Mouse (Mus musculus): Measurements from ENCODE around the gene Ddi2.
A peak's percentile ranks its signal among the peaks of the same experiment; 100 is the strongest.
"Not testable (repeated sequence)": the region's sequence is repeated elsewhere in the genome, so short reads cannot be mapped to it uniquely, and the experiment has no call there.

The Ddi2 gene

DNA sequence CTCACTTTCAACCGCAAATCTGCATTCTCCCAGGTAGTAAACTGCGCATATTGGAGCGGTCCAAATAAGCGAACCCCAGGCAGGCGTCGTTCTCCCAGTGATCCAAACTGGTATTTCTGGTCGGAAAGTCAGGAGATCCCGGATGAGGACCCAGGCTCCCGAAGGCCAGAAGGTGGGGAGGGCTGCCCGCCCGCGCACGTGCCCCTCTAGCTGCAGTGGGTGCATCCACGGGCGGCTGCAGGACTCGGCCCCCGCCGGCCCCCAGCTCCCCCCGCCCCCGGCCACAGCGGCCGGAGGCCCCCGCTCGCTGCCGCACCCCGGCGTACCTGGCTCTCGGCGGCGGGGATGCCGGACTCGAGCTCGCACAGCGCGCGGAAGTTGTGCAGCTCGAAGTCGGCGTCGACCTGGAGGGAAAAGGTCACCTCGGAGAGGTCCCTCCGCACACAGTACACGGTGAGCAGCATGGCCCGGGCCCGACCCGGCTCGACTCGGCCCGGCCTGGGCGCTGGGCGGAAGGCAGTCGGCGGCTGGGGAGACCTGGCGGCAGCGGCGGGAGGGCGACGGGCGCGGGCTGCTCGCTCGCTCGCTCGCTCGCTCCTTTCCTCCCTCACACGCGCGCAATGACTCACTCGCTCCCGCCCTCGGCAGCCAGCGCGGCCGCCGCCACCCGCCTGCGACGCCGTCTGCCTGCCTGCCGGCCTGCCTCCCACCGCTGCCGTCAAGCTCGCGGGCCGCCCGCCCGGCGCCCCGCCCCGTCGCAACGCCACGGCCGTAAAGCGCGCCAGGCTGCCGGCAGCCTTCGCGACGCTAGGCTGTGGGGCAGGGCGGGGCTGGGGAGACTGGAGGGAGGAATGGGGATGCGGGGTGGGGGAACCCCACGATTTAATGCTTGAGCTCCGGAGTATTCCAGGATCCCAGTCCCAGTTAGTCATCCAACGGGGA, at the start of gene Ddi2:
Gene Ddi2, minus strand, starts transcription at position 689 of the 942 bp plus-strand sequence.
- DNase-seq (ENCODE audit: extremely low read depth, low read depth, low spot score), result no peak

DNA sequence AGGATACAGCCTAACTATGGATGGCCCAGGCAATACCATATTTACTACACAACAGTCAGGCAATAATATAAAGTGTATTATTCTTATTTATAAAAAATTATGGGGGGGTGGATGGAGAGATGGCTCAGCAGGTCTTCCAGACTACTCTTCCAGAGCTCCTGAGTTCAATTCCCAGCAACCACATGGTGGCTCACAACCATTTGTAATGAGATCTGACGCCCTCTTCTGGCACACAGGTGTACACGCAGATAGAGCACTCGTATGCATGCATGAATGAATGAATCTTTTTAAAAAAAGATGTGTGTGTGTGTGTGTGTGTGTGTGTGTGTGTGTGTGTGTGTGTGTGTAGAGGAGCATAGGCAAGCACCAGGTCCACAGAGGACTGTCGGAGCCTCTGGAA, 49.8 kb upstream of the Ddi2 start:
- DNase-seq (ENCODE audit: extremely low read depth, low read depth, low spot score), result not testable (repeated sequence)

DNA sequence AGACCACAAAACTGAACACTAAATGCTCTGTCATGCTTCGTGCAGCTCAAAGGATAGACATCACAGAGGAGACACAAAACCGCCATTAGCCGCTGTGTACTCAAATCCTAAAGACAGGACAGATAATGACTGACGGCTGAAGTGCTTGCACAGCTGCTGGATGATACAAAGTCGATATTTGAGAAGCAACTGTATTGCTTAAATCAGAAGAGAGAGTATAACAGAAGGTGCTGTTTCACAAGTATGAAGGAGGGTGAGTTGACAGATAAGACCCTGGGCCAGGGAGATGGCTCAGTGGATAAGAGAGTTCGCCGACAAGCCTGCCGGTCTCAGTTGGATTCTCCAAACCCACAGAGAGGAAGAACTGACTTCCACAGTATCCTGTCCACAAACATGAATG, 48.6 kb upstream of the Ddi2 start:
- DNase-seq (ENCODE audit: extremely low read depth, low read depth, low spot score), result no peak

DNA sequence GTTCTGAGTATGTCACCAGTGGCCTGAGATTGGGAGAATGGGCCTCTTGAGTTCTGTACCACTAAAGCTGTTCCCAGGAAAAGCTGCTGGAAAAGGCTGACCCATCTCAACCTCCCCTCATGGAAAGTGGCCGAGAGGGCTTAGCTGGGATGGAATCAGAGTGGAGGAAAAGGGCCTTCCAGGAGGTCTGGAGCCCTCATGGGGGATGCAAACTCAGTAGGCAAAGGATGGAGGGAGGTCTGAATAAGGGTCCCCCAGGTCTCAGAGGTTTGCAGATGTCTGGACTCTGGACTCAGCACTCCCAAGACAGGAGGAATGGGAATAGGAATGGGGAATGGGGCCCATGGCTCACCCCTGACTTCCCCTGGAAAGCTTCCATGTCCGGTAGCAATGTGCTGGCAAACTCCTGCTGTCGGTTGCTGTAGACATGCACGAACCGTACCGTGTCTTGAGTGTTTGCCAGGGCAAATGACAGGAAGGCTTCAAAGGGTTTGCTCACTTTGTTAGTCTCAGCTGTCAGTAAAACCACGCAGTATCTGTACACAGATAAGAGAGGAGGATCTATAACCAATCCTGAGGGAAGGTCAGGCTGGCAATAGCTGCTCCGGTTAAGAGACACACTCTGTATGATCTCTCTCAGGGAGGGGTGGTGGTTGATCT, 46.4 kb upstream of the Ddi2 start:
- DNase-seq (ENCODE audit: extremely low read depth, low read depth, low spot score), result no peak

DNA sequence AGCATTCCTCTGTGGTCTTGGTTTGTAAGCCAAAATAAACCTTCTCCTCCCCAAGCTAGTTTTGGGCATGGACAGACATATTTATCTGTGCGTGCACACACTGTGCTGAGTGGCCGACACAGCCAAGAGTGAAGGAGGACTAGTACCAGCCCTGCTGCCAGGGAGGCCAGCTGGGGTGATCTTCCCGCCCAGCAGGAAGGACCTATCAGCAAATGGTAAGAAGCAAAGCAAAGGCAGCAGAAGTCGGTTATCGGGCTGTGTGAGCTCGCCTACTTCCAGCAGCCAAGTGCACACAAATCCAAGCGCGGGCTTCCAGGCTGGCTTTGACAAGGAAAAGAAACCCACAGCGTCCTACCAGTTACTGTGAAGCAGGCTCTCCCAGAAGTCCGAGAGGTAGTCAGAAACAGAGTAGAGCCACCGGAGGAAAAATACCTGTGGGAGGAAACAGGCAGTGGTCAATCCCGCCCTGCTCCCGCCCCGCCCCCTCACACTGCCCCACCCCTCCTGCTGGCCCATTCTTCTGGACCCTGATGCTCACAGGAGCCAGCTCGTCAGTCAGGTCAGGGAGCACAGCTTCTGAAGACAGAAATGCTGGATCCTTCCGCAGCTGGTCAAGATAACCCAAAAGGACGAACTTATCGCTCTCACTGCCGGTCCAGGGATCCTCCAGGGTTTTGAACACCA, 44.3 kb upstream of the Ddi2 start:
- peak; percentile 43 for DNase-seq (ENCODE audit: extremely low read depth, low read depth, low spot score)

DNA sequence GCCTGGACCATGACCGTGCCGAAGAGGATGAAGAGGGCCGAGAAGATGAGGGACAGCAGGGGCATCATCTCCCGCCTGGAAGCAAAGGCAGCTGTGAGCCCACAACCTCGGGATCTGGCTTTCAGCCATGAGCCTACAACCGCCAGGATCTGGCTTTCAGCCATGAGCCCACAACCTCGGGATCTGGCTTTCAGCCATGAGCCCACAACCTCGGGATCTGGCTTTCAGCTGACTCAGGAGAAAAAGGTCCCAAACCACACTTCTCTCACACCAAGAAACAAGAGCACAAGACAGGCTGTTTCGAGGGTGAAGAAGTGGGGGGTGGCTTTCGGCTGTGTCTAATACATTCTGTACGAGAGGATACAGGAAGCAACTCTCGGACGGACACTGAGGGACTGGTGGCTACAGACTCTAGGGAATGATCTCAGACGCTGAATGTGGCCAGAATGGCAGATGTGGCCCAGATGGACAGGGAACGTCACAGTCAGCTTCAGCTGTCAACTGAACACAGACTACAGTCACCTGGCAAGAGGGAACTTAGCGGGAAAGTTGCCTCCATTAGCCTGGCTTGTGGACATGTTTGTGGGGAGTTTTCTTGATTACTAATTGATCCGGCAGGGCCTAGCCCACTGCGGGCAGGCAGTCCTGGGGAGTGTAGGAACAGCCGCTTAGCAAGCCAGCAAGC, 43.6 kb upstream of the Ddi2 start:
- no peak for DNase-seq (ENCODE audit: extremely low read depth, low read depth, low spot score)

DNA sequence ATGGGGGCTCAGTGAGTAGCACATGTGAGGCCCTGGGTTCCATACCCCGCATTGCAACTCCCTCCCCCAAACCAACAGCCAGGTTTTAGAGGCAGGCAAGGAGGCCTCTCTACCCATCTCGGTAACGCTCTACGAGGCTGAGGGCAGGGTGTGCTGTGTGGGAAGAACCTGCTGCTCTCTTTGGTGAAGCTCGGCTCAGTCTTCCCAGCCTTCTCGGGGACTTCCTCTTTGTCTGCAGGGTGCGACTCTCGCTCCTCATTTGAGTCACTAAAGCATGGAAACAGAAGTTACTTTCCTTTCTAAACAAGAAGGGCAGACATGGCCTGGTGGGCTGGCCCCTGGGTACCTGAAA, 43.1 kb upstream of the Ddi2 start:
- no peak for DNase-seq (ENCODE audit: extremely low read depth, low read depth, low spot score)

DNA sequence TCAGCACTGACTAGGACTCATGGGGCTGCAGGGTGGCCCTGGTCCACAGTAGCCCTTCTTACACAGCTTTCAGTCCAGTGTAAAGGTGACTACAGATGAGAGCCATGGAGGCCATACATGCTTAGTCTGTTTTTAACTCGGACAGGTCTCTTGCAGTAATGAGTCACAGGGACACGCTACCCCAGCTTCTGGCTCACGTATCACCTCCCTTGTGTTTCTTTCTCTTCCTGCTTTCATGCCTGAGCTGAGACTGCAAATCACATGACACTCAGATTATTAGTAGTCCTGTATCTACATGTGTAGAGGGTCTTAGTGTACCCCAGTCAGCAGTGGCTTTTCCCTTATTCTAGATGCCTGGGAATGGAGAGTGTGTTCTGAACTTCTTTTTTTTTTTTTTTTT, 41.8 kb upstream of the Ddi2 start:
- DNase-seq (ENCODE audit: extremely low read depth, low read depth, low spot score), result no peak

DNA sequence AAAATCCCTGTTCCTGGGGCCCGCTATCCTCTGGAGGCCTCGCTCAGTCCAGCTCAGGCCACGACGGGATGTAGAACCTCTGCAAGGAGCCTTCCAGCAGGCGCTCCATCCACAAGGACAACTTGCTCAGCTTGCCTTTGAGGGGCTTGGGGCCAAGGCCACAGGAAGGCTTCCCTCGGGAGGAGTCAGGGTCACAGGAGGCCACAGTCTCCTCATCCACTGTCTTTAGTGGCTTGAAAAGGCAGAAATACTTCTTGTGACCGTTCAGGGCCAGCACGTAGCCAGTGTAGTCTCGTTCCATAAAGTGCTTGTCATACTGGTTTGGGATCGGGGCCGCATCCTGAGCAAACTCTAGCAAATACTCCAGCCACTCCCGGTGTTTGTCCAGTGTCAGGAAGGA, 40.3 kb upstream of the Ddi2 start:
- no peak for DNase-seq (ENCODE audit: extremely low read depth, low read depth, low spot score)

DNA sequence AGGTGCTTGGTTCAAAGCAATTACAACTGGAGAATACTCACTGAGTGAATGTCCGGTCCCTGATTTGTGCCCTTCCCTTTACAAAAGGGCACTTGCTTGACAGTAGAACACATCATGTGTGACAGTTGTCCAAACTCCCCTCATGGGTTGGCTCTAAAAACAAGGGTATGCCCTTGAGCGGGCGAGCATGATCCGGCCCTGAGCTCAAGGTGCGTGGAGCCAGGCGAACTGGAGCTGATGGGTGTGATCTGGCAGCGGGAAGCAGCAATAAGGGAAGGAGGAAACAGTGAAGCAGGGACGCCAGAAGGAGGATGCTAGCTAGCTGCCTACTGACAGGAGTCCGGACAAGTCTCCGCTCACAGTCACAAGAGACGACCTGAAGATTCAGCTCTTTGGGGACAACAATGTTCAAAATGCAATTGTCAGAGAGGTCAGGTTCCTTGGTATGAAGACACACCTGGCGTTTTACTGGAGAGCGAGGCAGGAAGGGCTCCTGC, 38.9 kb upstream of the Ddi2 start:
- no peak for DNase-seq (ENCODE audit: extremely low read depth, low read depth, low spot score)

DNA sequence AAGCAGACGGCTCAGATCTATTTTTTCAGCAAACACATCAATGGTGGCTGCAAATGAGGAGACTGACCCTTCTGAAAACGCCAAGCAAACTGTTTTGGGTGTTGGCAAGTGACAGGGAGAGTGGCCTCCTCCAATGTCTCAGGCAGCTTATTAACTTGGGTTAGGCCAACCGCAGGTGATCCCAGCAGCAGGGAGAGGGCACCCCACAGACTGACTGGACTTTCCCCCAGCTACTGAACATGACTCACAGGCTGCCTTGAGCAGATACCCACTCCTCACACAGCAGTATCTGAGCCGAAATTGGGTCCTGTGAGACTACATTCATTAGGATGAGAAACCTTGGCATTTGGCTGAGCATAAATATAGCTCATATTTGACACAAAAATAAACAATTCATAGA, 37.7 kb upstream of the Ddi2 start:
- no peak for DNase-seq (ENCODE audit: extremely low read depth, low read depth, low spot score)

DNA sequence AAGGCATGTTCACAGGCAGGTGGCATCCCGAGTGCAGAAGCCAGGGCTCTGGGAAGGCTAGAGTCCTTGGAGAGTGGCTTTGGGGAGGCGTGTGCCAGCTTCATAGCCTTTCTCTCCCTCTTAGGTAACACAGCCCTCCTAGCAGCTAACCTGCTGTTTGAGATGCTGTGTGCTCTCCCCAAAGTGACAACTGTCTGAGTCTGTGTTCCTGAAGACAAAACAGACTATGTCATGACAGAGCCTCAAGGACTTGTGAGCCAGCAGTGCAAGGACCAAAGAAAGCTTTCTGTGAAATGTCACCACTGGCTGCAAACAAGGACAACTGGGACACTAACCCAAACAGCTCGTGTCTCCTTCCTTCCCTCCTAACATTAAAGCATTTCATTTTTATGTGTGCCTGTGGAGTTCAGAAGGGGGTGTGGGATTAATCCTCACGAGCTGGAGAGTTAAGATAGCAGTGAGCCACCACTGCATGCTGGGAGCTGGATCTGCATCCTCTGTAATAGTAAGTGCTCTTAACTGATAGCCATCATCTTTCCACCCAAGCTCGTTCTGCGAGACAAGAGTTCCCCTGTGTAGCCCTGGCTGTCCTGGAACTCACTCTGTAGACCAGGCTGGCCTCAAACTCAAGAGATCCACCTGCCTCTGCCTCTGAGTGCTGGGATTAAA, 35.8 kb upstream of the Ddi2 start:
- DNase-seq (ENCODE audit: extremely low read depth, low read depth, low spot score), result no peak

DNA sequence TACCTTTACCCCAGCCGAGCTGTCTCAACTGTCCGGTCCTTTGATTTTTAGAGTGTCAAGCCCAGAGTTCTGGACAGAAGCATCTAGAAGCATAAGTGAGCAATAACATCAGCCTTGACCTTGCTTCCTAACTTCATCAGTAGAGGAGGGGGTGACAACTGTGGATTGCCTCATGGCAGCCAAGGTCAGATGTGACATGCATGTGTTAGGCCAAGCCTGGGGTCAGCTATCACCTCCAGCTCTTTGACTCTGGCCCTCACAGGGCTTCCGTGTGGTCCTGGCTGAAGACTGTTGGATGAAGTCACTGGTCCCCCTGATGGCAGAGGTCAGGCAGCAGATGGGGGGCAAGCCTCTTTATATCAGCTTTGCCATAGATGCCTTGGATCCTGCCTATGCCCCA, 33.9 kb upstream of the Ddi2 start:
- DNase-seq (ENCODE audit: extremely low read depth, low read depth, low spot score), result no peak

DNA sequence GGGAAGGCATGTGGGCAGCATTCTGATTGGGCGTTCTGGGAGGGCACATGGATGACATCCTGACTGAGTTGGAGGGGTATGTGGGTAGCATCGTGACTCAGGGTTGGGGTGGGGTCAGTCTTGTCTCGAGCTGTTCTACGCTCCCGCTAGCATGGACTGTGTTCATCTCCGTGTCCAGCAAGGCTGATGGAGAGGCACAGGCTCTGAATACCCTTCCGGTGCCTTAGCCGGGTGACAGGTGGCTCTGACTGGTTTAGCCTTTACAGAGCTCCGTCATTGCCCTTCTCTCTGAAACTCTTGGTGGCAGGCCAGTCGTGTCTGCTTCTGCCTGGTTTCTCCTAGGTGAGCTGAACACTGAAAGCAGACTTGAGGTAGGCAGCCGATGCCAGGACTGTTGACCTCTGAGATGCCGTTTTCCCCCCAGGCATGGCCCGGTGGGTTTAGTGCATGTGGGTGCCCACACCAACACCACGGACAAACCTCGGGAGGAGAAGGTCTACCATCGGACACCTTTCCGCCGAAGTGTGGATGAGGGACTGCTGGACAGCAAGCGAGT, 32.2 kb upstream of the Ddi2 start:
- DNase-seq (ENCODE audit: extremely low read depth, low read depth, low spot score), result no peak

DNA sequence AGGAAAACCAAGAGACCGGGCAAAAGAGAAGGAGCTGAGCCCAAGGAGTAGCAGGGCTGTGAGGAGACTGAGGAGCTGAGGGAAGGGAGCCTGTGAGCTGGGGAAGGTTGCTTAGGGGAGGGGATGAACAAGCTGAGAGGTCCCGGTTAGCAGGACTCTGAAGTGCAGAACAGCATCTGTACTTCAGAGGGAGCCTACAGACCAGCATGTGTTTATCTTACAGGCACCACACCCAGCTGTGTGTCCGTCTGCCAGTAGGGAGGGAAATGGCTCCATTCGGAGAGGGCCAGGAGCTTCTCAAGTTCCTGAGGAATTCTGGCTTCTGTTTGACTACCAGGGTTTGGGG, 28.8 kb upstream of the Ddi2 start:
- DNase-seq (ENCODE audit: extremely low read depth, low read depth, low spot score), result no peak

DNA sequence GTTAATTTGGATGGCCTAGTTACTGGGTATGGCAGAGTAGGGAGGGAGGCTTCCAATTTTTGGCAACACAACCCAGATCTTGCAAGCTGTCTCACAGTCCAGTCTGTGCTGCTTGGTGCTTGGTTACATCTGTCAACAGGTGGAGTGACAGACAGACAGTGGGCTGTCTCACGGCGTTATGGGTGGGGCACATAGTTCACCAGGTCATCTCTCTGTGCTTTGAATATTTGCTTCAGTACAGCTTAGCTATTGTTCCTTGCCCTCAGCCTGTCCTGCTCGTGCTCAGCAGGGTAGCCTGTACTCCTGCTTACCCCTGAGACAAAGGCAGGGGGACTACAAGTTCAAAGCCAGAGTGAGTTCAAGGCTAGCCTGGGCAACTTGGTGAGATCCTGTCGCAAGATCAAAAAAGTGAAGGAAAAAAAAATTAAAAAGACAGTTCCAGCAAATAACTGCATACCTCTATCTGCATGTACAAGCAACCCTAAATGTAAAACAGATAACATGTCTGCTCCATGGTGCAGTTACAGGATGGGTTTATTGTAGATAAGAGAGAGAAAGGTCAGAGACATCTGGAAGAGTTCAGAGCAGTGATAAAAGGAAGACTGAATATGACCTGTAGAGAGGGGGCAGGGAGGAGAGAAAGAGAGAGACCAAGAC, 28.3 kb upstream of the Ddi2 start:
- no peak for DNase-seq (ENCODE audit: extremely low read depth, low read depth, low spot score)

DNA sequence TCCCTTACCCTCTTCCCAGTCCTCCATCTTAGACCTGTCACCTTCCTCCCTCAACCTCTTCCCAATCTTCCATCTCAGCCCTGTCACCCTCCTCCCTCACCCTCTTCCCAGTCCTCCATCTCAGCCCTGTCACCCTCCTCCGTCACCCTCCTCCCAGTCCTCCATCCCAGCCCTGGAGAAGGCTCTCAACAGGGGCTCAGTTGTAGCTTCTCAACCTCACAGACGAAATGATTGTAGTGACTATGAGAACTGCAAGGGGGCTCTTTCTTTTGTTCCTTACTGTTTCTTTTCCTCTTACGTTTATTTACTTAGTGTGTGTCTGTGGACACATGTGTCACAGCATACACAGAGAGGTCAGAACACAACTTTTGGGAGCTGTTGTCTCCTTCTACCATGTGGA, 27.6 kb upstream of the Ddi2 start:
- no peak for DNase-seq (ENCODE audit: extremely low read depth, low read depth, low spot score)

DNA sequence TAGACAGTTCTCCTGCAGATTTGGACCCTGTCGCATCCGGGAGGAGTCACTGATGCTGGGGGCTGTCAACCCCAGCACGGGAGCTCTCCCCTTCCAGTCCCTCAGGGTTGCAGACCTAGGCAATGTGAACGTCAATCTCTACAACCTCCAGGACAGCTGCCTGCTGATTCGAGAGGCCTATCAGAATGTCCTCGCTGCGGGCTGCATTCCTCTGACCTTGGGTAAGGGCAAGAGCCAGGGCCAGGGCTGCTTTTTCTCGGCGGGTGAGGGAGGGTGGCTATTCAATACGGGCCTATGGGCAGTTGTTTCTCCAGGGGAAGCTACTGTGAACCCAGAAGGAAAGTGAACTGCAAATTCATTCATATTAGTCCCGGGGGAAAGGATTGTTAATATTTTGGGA, 26.3 kb upstream of the Ddi2 start:
- DNase-seq (ENCODE audit: extremely low read depth, low read depth, low spot score), result no peak

DNA sequence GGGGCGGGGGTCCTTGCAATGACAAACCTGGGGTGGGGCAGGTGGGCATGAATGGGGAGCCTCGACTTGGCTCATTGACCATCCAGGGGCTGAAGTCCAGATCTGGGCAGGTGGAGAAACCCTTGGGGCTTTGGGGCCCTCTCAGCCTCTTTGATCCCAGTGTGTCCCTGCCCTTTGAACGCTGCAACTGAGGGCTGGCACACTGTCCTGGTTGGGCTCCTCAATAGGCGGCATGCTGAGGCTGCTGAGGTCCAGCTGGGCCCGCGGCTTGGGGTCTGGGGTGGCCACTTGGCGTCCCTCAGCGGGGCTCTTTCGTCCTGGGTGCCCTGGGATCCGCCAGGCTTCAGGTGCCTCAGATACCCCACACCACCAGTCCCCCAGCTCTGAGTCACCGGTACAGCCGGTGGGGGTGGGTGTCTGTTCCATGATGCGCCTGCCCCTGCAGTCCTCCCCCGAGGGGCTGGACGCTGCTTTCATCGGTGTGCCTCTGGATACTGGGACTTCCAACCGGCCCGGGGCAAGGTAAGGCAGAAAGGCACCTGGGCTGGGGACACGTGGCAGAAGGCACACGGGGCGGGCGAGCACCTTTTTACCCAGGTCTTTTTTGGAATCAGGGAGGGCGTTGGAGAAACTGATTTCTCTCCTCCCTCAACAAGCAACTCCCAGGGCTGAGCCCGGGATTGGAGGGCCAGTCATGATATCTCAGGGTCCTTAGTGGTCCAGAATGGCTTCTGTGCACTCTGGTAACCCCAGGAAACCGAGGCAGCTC, 23.5 kb upstream of the Ddi2 start, which contains the start of gene Agmat:
Gene Agmat, plus strand, starts transcription at position 95 of the 769 bp plus-strand sequence.
- DNase-seq (ENCODE audit: extremely low read depth, low read depth, low spot score), result no peak

Data from fat pad, adult 2 months (tissue).